Mouse (Mus musculus) small intestine, adult 2 months (tissue): ENCODE measurements around the gene Gm10720. TPM values are rescaled to one million over a fixed set of nuclear protein-coding genes. Genes with fewer than 3 reads are reported as not detected.
"Not testable (repeated sequence)": the region's sequence is repeated elsewhere in the genome, so short reads cannot be mapped to it uniquely, and the experiment has no call there.

Experiments used
- H3K27ac ChIP-seq: fragments of 200-500 bp; 2 replicates; pipeline ENCODE4 v1.5.1; 2012; ENCODE audit warnings: low read depth, low read length, control low read depth, inconsistent platforms; ENCODE audit not compliant: insufficient read depth
- H3K27me3 ChIP-seq: fragments of 200-500 bp; 2 replicates; pipeline ENCODE4 v1.6.1; 2012; ENCODE audit warnings: mild to moderate bottlenecking, moderate library complexity, low read length, inconsistent platforms; ENCODE audit not compliant: control insufficient read depth, insufficient read depth
- H3K36me3 ChIP-seq: fragments of 200-500 bp; 2 replicates; pipeline ENCODE4 v1.6.1; 2012; ENCODE audit warnings: mild to moderate bottlenecking, low read length, control low read depth, inconsistent platforms; ENCODE audit not compliant: control insufficient read depth, insufficient read depth
- H3K4me1 ChIP-seq: fragments of 200-500 bp; 2 replicates; pipeline ENCODE4 v1.6.1; 2012; ENCODE audit warnings: low read length, inconsistent platforms, mixed read lengths; ENCODE audit not compliant: control insufficient read depth, insufficient read depth, insufficient read length
- H3K4me3 ChIP-seq: fragments of 200-500 bp; 2 replicates; pipeline ENCODE4 v1.5.1; 2012; ENCODE audit warnings: low read depth, mild to moderate bottlenecking, control low read depth, inconsistent platforms, low read length, moderate library complexity
- WGBS: fragments of 180-500 bp; shearing (Covaris S2); methylation state at CpG from one replicate; pipeline ENCODE4 v1.1.7; 2018; 5-methylcytosine and 5-hydroxymethylcytosine counted together
- polyA plus RNA-seq: library from polyadenylated mRNA; depleted of rRNA; stranded (reverse); fragments of >200 nt; gene quantifications from 2 replicates; pipeline ENCODE4 v1.2.3, GENCODE M21; 2012; rRNA removed

Gene Gm10720
- polyA plus RNA-seq, 1 experiment, result not detected

DNA sequence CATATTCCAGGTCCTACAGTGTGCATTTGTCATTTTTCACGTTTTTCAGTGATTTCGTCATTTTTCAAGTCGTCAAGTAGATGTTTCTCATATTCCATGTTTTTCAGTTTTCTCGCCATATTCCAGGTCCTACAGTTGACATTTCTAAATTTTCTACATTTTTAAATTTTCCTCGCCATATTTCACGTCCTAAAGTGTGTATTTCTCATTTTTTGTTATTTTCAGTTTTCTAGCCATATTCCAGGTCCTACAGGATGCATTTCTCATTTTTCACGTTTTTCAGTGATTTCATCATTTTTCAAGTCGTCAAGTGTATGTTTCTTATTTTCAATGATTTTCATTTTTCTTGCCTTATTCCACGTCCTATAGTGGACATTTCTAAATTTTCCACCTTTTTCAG, 11.3 kb downstream of the Gm10720 start:
- 70% methylated on average over 9 of the region's 9 CpGs for WGBS
- H3K4me3 ChIP-seq, H3K4me1 ChIP-seq, H3K27ac ChIP-seq, H3K36me3 ChIP-seq, H3K27me3 ChIP-seq: not testable (repeated sequence)

DNA sequence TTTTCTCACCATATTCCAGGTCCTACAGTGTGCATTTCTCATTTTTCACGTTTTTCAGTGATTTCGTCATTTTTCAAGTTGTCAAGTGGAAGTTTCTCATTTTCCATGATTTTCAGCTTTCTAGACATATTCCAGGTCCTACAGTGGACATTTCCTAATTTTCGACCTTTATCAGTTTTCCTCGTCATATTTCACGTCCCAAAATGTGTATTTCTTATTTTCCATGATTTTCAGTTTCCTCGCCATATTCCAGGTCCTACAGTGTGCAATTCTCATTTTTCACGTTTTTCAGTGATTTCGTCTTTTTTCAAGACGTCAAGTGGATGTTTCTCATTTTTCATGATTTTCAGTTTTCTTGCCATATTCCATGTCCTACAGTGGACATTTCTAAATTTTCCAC, 11.7 kb downstream of the Gm10720 start:
- H3K36me3 ChIP-seq, H3K4me3 ChIP-seq, H3K27me3 ChIP-seq, H3K27ac ChIP-seq, H3K4me1 ChIP-seq: not testable (repeated sequence)
- 75% methylated on average over 9 of the region's 9 CpGs for WGBS

DNA sequence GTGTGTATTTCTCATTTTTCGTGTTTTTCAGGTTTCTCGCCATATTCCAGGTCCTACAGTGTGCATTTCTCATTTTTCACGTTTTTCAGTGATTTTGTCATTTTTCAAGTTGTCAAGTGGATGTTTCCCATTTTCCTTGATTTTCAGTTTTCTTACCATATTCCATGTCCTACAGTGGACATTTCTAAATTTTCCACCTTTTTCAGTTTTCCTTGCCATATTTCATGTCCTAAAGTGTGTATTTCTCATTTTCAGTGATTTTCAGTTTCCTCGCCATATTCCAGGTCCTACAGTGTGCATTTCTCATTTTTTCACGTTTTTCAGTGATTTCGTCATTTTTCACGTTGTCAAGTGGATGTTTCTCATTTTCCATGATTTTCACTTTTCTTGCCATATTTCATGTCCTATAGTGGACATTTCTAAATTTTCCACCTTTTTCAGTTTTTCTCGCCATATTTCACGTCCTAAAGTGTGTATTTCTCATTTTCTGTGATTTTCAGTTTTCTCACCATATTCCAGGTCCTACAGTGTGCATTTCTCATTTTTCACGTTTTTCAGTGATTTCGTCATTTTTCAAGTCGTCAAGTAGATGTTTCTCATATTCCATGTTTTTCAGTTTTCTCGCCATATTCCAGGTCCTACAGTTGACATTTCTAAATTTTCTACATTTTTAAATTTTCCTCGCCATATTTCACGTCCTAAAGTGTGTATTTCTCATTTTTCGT, 14.0 kb downstream of the Gm10720 start:
- not testable (repeated sequence) for H3K36me3 ChIP-seq, H3K4me3 ChIP-seq, H3K27ac ChIP-seq, H3K27me3 ChIP-seq, H3K4me1 ChIP-seq
- 68% methylated on average over 13 of the region's 16 CpGs for WGBS

DNA sequence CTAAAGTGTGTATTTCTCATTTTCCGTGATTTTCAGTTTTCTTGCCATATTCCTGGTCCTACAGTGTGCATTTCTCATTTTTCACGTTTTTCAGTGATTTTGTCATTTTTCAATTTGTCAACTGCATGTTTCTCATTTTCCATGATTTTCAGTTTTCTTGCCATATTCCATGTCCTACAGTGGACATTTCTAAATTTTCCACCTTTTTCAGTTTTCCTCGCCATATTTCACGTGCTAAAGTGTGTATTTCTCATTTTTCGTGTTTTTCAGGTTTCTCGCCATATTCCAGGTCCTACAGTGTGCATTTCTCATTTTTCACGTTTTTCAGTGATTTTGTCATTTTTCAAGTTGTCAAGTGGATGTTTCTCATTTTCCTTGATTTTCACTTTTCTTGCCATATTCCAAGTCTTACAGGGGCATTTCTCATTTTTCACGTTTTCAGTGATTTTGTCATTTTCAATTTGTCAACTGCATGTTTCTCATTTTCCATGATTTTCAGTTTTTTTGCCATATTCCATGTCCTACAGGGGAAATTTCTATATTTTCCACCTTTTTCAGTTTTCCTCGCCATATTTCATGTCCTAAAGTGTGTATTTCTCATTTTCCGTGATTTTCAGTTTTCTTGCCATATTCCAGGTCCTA, 15.3 kb downstream of the Gm10720 start:
- not testable (repeated sequence) for H3K27me3 ChIP-seq, H3K36me3 ChIP-seq, H3K4me1 ChIP-seq, H3K4me3 ChIP-seq, H3K27ac ChIP-seq
- WGBS, result 68% methylated on average over 2 of the region's 10 CpGs

DNA sequence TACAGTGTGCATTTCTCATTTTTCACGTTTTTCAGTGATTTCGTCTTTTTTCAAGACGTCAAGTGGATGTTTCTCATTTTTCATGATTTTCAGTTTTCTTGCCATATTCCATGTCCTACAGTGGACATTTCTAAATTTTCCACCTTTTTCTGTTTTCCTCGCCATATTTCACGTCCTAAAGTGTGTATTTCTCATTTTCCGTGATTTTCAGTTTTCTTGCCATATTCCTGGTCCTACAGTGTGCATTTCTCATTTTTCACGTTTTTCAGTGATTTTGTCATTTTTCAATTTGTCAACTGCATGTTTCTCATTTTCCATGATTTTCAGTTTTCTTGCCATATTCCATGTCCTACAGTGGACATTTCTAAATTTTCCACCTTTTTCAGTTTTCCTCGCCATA, 18.8 kb downstream of the Gm10720 start, which contains the start of gene Gm17535:
Gene Gm17535, plus strand, starts transcription at position 301 of the 400 bp plus-strand sequence.
- H3K36me3 ChIP-seq, H3K27me3 ChIP-seq, H3K27ac ChIP-seq, H3K4me3 ChIP-seq, H3K4me1 ChIP-seq: not testable (repeated sequence)
- WGBS, result 60% methylated on average over 1 of the region's 8 CpGs

DNA sequence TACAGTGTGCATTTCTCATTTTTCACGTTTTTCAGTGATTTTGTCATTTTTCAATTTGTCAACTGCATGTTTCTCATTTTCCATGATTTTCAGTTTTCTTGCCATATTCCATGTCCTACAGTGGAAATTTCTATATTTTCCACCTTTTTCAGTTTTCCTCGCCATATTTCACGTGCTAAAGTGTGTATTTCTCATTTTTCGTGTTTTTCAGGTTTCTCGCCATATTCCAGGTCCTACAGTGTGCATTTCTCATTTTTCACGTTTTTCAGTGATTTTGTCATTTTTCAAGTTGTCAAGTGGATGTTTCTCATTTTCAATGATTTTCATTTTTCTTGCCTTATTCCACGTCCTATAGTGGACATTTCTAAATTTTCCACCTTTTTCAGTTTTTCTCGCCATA, 21.1 kb downstream of the Gm10720 start, which contains the start of gene Gm10715:
Gene Gm10715, plus strand, starts transcription at position 301 of the 400 bp plus-strand sequence.
- not testable (repeated sequence) for H3K4me3 ChIP-seq, H3K4me1 ChIP-seq, H3K27ac ChIP-seq, H3K36me3 ChIP-seq, H3K27me3 ChIP-seq
- WGBS, result 84% methylated on average over 8 of the region's 8 CpGs

DNA sequence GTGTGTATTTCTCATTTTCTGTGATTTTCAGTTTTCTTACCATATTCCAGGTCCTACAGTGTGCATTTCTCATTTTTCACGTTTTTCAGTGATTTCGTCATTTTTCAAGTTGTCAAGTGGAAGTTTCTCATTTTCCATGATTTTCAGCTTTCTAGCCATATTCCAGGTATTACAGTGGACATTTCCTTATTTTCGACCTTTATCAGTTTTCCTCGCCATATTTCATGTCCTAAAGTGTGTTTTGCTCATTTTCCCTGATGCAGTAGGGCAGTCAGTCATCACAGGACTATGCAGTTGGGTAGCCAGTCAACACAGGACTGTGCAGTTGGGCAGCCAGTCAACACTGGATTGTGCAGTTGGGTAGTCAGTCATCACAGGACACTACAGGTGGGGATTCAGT, 22.7 kb downstream of the Gm10720 start:
- WGBS, result 69% methylated on average over 4 of the region's 4 CpGs
- H3K36me3 ChIP-seq, H3K4me3 ChIP-seq, H3K4me1 ChIP-seq, H3K27ac ChIP-seq, H3K27me3 ChIP-seq: not testable (repeated sequence)

Other genes starting within 250 kb of the Gm10720 start
- not detected in 2 replicates for gene Gm10722, start 14.7 kb upstream of the Gm10720 start, polyA plus RNA-seq
- not detected in 2 replicates for gene Gm11168, start 12.3 kb upstream of the Gm10720 start, polyA plus RNA-seq
- not detected in 2 replicates for gene Gm10721, start 2.5 kb upstream of the Gm10720 start, polyA plus RNA-seq
- not detected in 2 replicates for gene Gm10719, start 1.8 kb downstream of the Gm10720 start, polyA plus RNA-seq
- gene Gm10718, start 7.9 kb downstream of the Gm10720 start, polyA plus RNA-seq, result not detected in 2 replicates
- gene Gm10717, start 9.8 kb downstream of the Gm10720 start, polyA plus RNA-seq, result not detected in 2 replicates
- not detected in 2 replicates for gene Gm17535, start 18.9 kb downstream of the Gm10720 start, polyA plus RNA-seq
- gene Gm10715, start 21.2 kb downstream of the Gm10720 start, polyA plus RNA-seq, result not detected in 2 replicates